Mouse (Mus musculus) CH12.LX (cell line): ENCODE measurements at regions not wholly inside any gene's neighbourhood (a gene's known extent, or its start where the extent isn't known, plus 50 kb on each side); places are given as distances from the start of the nearest gene placed in this dataset.
A peak's percentile ranks its signal among the peaks of the same experiment; 100 is the strongest.

ENCODE experiments used
- BHLHE40 ChIP-seq: IDR thresholded peaks from 2 replicates; pipeline ENCODE4 v1.6.1; 2011; ENCODE audit warnings: mild to moderate bottlenecking, low read depth, low read length, improper control_type of control experiment
- CHD2 ChIP-seq: IDR thresholded peaks from 2 replicates; pipeline ENCODE4 v1.6.1; 2011; ENCODE audit warnings: low read length, improper control_type of control experiment
- EP300 ChIP-seq: IDR thresholded peaks from 2 replicates; pipeline ENCODE4 v1.6.1; 2011; ENCODE audit warnings: low read length, improper control_type of control experiment
- GABPA ChIP-seq: IDR thresholded peaks from 2 replicates; pipeline ENCODE4 v1.6.1; 2012; ENCODE audit warnings: low read depth, low read length, improper control_type of control experiment, inconsistent platforms; ENCODE audit not compliant: insufficient replicate concordance
- HCFC1 ChIP-seq: IDR thresholded peaks from 2 replicates; pipeline ENCODE4 v1.6.1; 2012; ENCODE audit warnings: low read depth, mild to moderate bottlenecking, inconsistent platforms, low read length, improper control_type of control experiment

- no peak for TF ChIP-seq GABPA
- no peak for TF ChIP-seq CHD2
- TF ChIP-seq EP300: no peak
- peak; percentile 57 for TF ChIP-seq BHLHE40
- TF ChIP-seq HCFC1: no peak
These were observed 196.9 kb downstream of the Dusp6 start for GRCm38 (mm10) chr10:99459823-99460361.
